Mouse (Mus musculus) adrenal gland, adult 8-10 months (tissue): ENCODE results near the gene Eef1e1. TPM values are rescaled to one million over a fixed set of nuclear protein-coding genes. Genes with fewer than 3 reads are reported as not detected.

Source experiments
- DNase-seq: peaks from one replicate; pipeline ENCODE4 v3.0.0; 2022
- total RNA-seq, 4 experiments: library from RNA; stranded (reverse); gene quantifications; 2 replicates each; pipeline ENCODE4 v1.2.4; 2022

Gene Eef1e1
- total RNA-seq, 4 experiments from 2014 or later: 18.5 to 42.6 (median 34.1) TPM

DNA sequence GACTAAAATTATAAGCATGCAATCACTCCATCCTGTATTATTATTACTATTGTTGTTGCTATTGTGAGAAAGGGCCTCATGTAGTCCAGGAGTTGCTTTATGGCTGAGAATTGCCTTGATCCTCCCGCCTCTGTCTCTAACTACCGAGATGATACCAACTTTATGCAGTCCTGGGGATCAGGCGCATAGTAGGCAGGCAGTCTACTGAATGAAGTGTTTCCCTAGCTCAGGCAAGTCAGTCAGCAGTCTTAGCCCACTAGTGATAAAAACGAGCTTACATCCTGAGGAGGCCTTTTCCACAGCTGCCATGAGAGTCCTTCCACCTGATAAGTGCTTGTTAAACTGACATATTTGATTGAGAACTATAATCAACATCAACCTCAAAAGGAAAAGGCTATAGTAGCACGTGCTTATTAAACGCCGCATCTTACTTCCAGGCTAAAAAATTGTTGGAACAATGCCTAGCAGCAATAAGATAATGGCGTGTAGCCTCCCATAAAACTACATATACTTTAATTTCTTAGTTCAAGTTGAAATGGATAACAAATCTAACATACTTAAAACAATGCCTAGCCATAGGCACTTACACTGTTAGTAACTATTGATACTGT is 34.5 kb downstream of the Eef1e1 start:
- no peak for DNase-seq

DNA sequence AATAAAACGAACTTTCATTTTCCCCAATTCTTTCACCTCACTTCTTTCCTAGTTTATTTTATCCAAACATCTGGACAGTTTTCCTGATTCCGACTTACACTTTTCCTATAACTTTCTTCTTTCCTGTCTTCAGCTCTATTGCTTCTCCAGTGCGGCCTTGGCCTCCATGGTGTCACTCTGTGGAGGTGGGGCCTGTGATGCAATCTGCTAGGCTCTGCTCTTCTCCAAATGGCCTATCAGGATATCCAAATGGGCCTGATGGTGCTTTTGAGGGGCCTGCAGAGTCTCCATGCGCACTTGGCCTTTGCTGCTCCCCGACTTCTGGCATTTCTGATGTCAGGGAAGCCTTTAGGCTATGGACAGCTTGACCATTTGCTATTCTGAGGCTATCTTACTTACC is 35.6 kb downstream of the Eef1e1 start:
- DNase-seq: peak; percentile 53

DNA sequence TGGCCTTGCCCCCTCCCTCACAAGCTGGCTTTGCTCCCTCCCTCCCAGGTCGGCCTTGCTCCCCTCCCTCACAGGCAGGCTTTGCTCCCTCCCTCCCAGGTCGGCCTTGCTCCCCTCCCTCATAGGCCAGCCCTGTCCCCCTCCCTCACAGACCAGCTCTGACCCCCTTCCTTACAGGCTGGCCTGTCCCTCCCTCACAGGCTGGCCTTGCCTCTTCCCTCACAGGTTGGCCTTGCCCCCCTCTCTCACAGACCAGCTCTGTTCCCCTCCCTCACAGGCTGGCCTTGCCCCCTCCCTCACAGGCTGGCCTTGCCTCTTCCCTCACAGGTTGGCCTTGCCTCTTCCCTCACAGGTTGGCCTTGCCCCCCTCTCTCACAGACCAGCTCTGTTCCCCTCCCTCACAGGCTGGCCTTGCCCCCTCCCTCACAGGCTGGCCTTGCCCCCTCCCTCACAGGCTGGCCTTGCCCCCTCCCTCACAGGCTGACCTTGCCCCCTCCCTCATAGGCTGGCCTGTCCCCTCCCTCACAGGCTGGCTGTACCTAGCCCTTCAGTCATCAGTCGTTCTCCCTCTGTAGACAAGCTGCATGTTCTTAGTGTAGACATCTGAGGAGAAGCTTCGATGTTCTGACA is 40.7 kb downstream of the Eef1e1 start:
- peak; percentile 88 for DNase-seq

DNA sequence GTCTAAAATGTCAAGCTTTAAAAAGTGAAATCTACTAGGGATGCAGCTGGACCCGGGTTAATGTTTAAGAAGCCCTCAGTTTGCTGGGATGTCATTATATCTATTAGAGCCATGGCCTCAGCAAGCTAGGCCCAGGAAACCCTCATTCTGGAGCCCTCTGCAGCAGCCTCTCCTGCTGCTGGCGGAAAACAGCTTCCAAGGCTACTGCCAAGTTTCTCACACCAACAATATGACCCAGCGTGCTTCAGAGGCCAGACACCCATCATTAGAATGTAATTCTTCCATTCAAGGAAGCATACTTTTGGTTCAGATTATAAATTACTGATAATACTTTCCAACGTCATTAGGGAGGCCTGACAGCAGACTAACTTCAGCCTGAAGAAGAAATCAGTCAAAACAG is 42.0 kb downstream of the Eef1e1 start:
- DNase-seq: no peak

DNA sequence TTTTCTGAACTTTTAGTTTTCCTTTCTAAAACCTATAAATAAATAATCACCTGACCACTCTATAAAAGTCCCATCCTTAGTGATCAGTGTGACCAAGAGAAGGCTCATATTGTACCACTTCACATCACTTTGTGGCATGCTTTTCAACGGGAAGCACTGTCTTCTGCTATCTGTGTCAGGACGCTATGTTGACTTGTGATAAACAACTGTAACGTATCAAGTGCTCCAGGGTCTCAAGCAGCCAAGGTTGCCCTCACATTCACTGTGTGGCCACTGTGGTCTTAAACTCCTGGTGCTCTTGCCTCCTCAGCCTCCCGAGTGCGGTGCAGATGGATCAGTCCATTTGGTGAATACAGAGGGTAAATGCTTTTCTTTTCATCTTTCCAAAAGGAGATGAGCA is 43.2 kb downstream of the Eef1e1 start:
- DNase-seq: no peak

DNA sequence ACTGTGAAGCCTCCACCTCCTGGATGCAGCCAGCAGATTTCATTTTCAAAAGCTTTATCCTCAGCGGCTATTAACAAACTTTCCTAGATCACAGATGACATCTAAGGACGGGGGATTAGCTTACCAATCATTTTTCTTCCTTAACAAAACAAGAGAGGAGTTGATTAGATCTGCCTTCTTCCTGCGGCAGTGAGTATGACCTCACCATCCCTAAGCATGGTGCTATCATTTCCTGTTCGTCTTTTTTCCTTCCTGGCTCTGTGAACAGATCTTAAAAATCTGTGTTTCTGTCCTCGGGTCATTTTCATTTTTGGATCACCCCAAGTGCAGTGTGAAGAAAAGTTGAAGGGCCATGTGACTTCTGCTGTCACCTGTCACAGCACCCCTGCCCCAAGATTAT is 44.6 kb downstream of the Eef1e1 start:
- no peak for DNase-seq

DNA sequence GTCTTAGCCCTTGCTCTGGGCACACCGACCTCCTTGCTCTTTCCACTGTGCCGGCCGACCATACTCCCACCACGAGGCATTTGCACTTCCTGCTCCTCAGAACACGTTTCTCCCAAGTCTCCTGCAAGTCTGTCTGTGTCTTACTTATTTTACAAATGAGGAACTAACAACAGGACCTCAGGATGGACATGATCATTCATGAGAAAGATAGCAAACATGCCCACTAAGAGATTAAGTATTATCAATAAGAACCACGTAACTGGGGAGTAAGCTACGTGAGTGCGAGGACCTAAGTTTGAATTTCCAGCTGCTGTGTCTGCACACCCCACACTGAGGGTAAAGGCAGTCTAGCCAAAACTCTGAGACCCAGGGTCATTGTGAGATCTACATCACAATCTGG is 45.3 kb downstream of the Eef1e1 start:
- DNase-seq: no peak

DNA sequence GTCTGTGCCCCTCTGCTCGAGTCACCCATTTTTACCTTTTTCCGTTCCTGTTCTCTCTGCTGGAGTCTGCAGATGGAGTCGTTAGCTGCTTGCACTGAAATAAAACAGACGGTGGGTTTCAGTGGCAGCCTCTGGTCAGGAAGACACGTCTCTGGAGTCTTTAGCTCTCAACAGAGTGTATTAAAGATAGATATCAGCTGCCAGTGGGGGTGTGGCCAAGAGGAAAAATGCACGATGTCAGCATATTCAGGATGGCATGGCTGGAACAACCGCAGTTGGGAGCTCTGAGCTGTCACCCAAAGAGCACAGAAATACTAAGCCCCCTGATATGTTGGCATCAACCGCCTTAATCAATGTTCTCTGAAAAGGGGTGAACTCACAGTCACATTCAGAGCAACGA is 46.2 kb downstream of the Eef1e1 start:
- DNase-seq: no peak

DNA sequence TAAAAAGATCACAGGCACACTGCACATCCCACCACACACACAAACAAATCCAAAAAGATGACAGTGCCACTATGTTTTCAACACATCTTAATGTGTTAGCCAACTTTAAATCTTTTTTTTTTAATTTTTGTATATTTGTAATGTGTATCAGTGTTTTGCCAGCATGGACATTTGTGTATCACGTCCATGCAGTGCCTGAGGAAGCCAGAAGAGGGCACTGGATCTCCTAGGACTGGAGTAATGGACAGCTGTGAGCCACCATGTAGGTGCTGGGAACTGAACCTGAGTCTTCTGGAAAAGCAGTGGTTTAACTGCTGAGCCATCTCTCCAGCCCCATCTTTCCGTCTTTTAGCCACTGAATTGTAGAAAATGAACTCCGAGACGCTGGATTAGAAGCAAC is 46.7 kb downstream of the Eef1e1 start:
- no peak for DNase-seq

DNA sequence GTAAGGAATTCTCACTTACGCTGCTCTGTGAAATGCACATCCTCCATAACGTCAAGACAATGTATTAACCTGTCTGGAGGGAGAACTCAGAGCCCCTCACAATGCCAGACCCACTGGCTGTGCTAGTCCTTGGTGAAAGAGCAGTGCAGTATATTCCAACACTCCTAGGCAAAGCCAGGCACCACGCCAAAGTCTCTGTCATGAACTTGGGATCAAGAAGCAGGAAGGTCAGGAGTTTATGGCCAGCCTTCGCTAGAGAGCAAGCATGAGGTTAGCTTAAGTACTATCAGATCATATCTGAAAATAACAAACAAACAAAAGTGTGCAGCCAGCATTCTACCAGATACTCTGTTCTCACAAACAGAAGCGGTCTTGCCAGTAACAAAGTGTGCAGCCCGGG is 48.5 kb downstream of the Eef1e1 start:
- DNase-seq: peak; percentile 83

DNA sequence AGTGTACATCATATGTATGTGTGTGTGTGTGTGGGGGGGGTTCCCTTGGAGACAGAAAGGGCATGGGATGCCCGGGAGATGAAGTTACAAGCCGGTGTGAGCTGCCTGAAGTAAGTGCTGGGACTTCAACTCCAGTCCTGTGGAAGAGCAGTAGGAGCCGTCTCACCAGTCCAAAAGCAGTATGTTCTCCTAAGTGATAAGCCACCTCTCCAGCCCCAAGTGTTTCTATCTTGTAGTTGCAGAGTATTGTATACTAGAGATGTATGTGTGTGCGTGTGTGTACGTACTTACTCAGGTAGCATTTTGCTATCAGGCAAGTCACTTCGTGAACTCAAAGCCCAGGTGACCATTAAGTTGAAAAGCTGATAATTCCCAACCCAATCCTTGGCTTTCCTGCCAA is 51.7 kb downstream of the Eef1e1 start:
- DNase-seq: no peak

DNA sequence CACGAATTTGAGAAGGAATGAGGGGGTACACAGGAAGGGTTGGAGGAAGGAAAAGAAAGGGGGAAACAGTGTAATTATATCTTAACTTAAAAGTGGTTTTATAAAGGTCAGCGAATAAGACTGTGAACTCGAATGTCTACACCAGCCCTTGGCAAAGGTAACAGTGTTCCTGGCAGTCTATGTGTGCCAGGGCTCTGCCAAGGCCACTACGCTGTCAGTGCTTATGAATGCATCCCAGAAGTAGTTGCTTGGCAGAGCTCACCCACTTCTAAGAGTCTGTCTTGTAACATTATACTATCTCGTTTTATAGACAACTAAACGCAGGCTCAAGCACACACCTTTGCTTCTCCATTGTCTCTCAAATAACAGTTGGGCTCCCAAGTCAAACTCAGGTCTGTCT is 53.5 kb downstream of the Eef1e1 start:
- peak; percentile 74 for DNase-seq

DNA sequence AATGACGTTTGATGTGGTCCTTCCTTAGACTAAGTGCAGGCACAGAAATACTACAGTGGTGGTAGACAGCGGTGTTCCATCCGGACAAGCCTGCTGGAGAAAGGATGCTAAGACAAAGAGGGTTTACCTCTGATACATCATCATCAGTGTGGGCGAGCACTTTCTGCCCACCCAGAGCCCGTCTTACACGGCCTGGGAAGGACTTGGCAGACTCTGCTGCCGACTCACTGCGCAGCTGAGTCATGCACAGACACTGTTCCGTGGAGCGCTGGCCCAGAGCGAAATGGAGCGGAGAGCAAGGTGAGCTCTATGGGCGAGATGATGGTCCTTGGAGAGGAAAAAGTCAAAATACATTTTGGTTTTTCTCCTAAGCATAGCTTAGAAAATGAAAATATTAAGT is 55.9 kb downstream of the Eef1e1 start:
- DNase-seq: peak; percentile 60

DNA sequence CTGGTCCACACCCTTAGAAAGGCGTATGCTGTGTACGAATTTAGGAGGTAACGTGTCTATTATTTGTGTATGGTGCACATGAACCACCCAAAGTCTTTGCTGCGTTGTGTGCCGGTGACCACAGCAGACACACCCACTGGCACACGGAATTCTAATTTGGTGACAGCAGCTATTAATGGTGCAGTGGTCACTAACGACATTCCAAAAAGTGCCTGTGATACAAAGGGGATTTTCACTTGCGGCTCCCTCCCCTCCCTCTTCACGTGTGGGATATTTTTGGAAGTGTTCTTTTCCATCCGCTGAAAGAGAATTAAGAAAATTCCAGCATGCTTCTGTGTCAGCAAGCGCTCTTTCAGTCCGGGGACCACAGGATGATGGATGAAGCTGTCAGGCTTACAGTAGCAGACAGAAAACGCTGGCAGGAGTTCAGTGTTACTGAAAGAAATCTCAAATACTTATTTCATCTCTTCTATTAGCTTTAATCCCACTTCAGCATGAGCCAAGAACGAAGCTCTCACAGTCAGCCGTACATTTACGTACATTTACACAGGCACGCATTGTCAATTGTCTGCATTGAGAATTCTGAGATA is 56.5 kb downstream of the Eef1e1 start:
- no peak for DNase-seq

DNA sequence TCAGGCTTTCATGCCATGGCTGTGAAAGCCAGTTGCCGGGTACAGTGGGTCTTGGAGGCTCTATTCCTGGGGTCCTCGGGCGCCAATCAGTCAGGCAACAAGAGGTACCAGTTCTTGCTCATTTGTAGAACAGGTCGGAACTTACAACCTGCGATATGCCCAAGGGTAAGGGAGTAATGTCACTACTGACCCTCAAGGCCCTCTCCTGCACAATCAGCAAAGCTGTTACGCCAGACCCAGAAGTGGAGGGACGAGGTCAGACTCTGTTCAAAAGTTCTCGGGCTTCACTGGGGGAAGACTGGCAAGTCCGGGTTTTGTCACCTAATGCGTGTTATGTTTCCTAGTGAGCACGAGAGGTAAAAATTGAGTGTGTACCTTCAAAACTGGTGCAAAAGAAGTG is 58.0 kb downstream of the Eef1e1 start:
- no peak for DNase-seq

DNA sequence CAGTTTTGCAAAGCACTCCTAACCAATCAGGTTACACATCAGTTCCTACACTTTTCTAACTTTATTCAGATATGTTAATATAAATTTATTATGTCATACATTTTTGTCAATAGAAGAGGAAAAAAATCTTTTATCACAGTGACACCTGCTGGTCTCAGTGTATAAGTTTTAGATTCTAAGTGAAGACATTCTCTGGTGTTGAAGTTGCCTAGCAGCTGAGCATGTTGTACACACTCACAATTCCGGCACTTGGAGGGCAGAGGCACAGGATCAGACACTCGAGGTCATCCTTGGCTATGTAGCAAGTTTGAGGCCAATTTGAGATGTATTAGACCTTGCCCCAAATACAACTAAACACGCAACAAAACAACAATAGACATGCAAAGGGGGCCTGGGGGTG is 61.8 kb downstream of the Eef1e1 start:
- DNase-seq: no peak

DNA sequence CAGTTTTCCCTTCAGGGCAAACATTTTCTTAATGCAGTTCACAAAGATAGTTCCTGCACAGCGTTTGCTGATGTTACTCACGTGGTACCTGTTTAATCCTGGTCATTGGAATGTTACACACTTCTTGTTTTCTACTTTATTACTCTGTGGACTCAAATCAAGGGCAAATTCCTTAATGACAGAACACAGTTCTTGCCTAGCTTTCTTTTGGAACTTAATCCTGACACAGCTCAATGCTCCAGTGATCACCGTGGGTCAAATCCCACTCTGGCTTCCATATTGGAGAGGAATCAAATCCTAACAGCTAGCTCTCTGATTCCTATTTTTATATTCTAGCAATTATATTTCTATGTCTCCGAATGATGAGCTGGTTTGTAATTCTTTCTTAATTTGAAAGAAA is 62.4 kb downstream of the Eef1e1 start:
- DNase-seq: no peak

Other genes with a start within 250 kb of the Eef1e1 start
- gene Txndc5, start 130.2 kb downstream of the Eef1e1 start, total RNA-seq: 100 to 1,000 TPM; 177 to 226 (median 199) TPM
- 10 to 100 TPM; 23.9 to 32.4 (median 24.1) TPM for gene Bloc1s5, start 23.9 kb downstream of the Eef1e1 start, total RNA-seq